Mouse (Mus musculus): ENCODE results near the gene AY074887. TPM values are rescaled to one million over a fixed set of nuclear protein-coding genes. Genes with fewer than 3 reads are reported as not detected.

Gene AY074887
- polyA plus RNA-seq, 1 experiment from 2014 or later: 1.2 TPM

DNA sequence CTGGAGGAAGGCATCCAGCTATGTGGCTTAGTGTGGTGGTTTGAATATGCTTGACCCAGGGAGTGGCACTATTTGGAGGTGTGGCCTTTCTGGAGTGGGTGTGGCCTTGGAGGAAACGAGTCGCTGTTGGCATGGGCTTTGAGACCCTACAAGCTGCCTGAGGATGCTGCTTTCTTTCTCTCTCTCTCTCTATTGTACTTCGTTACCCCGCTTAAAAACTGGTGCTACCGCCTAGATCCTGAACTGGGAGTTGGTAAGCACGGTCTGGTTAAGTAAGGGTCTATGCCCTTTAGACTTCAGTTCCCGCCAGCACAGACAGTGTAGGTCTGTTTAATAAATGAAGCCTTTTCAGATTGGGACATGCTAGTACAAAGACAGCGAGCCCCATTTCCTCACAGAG is 34.4 kb downstream of the AY074887 start:
- H3K36me3 ChIP-seq: peaks cover 7% of the 10 kb centered on the region; the same call in 1 of the 2 replicates
- H3K4me1 ChIP-seq (replicated peaks): peaks cover 11% of the 10 kb centered on the region
- 79% methylated on average over 8 of the region's 8 CpGs for WGBS
- 0 out of 2 replicates have a peak, but pooled peaks have one; percentile 13 for ATAC-seq (ENCODE audit: insufficient number of reproducible peaks, insufficient read depth, low FRiP score, low TSS enrichment, low read depth)
- H3K27me3 ChIP-seq: no peaks in the 10 kb centered on the region
- no peak overlapping the region for H3K9ac ChIP-seq (replicated peaks)
- H3K9me3 ChIP-seq: no peaks in the 10 kb centered on the region
- peak overlapping the region; percentile 79 for H3K4me2 ChIP-seq
- peak overlapping the region; percentile 68; the same call in 1 of the 2 replicates for H3K4me3 ChIP-seq (replicated peaks)
- peak overlapping the region; percentile 19; the same call in 1 of the 2 replicates for H3K27ac ChIP-seq

DNA sequence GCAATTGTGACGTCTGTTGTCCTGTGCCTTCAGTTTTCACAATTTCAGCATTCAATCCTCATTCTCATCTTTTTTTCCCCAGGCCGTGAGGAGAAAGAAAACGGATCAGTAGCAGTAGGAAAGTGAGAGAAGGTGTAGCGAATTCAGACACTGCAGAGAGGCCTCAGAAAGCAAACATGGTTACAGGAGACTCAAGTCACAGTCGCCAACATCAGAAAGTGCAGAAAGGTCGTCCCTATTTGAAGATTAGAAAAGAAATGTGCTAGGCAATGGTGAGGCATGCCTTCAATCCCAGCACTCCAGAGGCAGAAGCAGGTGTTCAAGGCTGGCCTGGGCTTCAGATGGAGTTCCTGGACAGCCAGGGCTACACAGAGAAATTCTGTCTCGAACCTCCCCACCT is 35.2 kb downstream of the AY074887 start:
- ATAC-seq (ENCODE audit: insufficient number of reproducible peaks, insufficient read depth, low FRiP score, low TSS enrichment, low read depth): no peak
- Histone ChIP-seq H3K27ac (no peak overlapping the region), H3K4me3 (replicated peaks) (no peak overlapping the region), H3K27me3 (no peaks in the 10 kb centered on the region), H3K9ac (replicated peaks) (no peak overlapping the region), H3K4me1 (replicated peaks) (peaks cover 11% of the 10 kb centered on the region), H3K4me2 (no peak overlapping the region), H3K36me3 (peaks cover 12% of the 10 kb centered on the region; the same call in 1 of the 2 replicates), H3K9me3 (no peaks in the 10 kb centered on the region)
- 66% methylated on average over 7 of the region's 7 CpGs for WGBS

DNA sequence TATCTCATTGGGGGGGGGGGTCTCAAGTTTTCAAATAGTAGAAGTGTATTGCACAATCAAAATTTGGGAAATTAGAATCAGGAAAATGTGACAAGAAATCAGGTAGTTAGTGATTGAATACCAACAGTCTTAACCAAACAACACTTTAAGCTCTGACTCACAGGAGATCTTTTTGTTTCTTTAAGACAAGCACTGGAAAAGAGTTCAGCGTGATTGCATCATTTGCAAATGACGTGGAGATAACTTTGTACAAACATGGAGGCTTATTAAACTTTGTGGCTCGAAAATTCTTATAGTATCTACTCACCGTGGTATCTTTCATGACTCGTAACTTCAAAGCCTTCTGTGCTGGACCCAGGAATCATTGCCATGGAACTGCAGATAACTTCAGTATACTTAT is 41.4 kb downstream of the AY074887 start:
- no peak overlapping the region for H3K4me2 ChIP-seq
- no peaks in the 10 kb centered on the region for H3K27me3 ChIP-seq
- no peak for ATAC-seq (ENCODE audit: insufficient number of reproducible peaks, insufficient read depth, low FRiP score, low TSS enrichment, low read depth)
- no peaks in the 10 kb centered on the region for H3K9me3 ChIP-seq
- H3K27ac ChIP-seq: no peak overlapping the region
- H3K4me1 ChIP-seq (replicated peaks): no peaks in the 10 kb centered on the region
- H3K9ac ChIP-seq (replicated peaks): no peak overlapping the region
- H3K4me3 ChIP-seq (replicated peaks): no peak overlapping the region
- H3K36me3 ChIP-seq: peaks cover 68% of the 10 kb centered on the region
- 95% methylated on average over 5 of the region's 5 CpGs for WGBS

Other genes with a start within 250 kb of the AY074887 start
- gene Wdr61, start 216.5 kb downstream of the AY074887 start, polyA plus RNA-seq (2016; fragmentation: Nextera tagmentation; extraction: Ambion mirVana): 155 and 166 TPM in 2 replicates
- gene Crabp1, start 186.2 kb downstream of the AY074887 start, polyA plus RNA-seq (2016; fragmentation: Nextera tagmentation; extraction: Ambion mirVana): 302 and 358 TPM in 2 replicates
- 53.2 and 55.9 TPM in 2 replicates for gene Ireb2, start 87.2 kb downstream of the AY074887 start, polyA plus RNA-seq (2016; fragmentation: Nextera tagmentation; extraction: Ambion mirVana)
- 6.3 and 7.6 TPM in 2 replicates for gene Hykk, start 33.7 kb downstream of the AY074887 start, polyA plus RNA-seq (2016; fragmentation: Nextera tagmentation; extraction: Ambion mirVana)
- gene Psma4, start 208 bp downstream of the AY074887 start, polyA plus RNA-seq (2016; fragmentation: Nextera tagmentation; extraction: Ambion mirVana): 311 and 312 TPM in 2 replicates
- gene Chrna5, start 29.9 kb upstream of the AY074887 start, polyA plus RNA-seq (2016; fragmentation: Nextera tagmentation; extraction: Ambion mirVana): 0.96 and 1.1 TPM in 2 replicates
- 0.08 TPM in 1 of 2 replicates, not detected in the other for gene Chrna3, start 75.6 kb upstream of the AY074887 start, polyA plus RNA-seq (2016; fragmentation: Nextera tagmentation; extraction: Ambion mirVana)
- gene Chrnb4, start 97.8 kb upstream of the AY074887 start, polyA plus RNA-seq (2016; fragmentation: Nextera tagmentation; extraction: Ambion mirVana): 0.13 TPM in 1 of 2 replicates, not detected in the other
- 45.1 and 48.3 TPM in 2 replicates for gene Ube2q2, start 197.9 kb upstream of the AY074887 start, polyA plus RNA-seq (2016; fragmentation: Nextera tagmentation; extraction: Ambion mirVana)